Mouse (Mus musculus) ovary, adult 18-20 months (tissue): ENCODE results near the gene Fcho2.

Source experiments
- DNase-seq: peaks from one replicate; pipeline ENCODE4 v3.0.0; 2022; ENCODE audit warnings: low spot score, mixed read lengths

Fcho2 gene

DNA sequence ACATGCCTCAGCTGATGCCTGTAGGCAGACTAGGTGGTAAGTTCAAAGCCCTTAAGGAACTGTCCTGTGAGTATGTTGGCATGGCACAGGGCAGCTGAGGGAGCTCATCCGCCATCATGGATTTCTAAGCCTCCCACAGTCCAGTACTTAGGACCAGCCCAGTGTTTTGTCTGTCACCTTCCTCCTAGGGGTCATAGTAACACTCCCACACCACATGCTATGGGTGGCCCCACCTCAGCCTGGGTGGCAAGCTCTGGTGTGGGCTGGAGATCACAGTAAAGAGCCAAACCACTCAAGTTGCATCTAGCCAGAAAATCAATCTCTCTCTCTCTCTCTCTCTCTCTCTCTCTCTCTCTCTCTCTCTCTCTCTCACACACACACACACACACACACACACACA is 136.0 kb downstream of the Fcho2 start:
- DNase-seq = no peak

DNA sequence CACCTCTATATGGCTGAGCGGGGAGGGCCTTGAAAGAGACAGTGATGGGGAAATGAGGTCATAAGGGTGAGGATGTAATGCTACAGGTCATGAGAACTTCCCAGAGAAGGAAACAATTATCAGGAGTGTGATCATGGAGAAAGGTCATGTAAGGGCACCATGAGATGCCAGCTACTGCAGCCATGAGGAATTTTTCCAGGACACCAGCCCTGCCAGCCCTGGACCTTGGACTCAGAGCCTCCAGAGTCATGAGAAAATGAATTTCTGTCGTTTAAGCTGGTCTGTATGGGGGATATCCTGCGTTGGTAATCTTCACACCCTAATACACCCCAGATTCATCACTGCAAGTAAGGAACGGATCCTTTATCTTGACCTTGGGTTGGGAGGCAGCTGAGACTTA is 141.3 kb downstream of the Fcho2 start:
- no peak for DNase-seq
